Mouse (Mus musculus) neural tube, embryonic 13.5 days (tissue): ENCODE measurements around the gene Abcc10. TPM values are rescaled to one million over a fixed set of nuclear protein-coding genes. Genes with fewer than 3 reads are reported as not detected.

Source experiments
- ATAC-seq: fragments of 200-750 bp; cut with Nextera tagmentation; 2 replicates; pipeline ENCODE4 v1.8.0; 2017; ENCODE audit warnings: low read depth, mild to moderate bottlenecking, moderate TSS enrichment, moderate library complexity
- H3K27ac ChIP-seq: fragments of 300-500 bp; sonication (generic); replicated peaks from 2 replicates; pipeline ENCODE4 v1.5.1; 2015; ENCODE audit warnings: moderate library complexity, mild to moderate bottlenecking, inconsistent platforms
- H3K27me3 ChIP-seq: fragments of 300-500 bp; sonication (generic); 2 replicates; pipeline ENCODE4 v1.6.1; 2015; ENCODE audit warnings: mild to moderate bottlenecking, inconsistent platforms
- H3K36me3 ChIP-seq: fragments of 300-500 bp; sonication (generic); 2 replicates; pipeline ENCODE4 v1.6.1; 2015; ENCODE audit warnings: mild to moderate bottlenecking, inconsistent platforms
- H3K4me1 ChIP-seq: fragments of 300-500 bp; sonication (generic); replicated peaks from 2 replicates; pipeline ENCODE4 v1.6.1; 2015; ENCODE audit warnings: inconsistent platforms
- H3K4me2 ChIP-seq: fragments of 300-500 bp; sonication (generic); 2 replicates; pipeline ENCODE4 v1.6.1; 2015; ENCODE audit warnings: inconsistent platforms, mild to moderate bottlenecking, moderate library complexity
- H3K4me3 ChIP-seq: fragments of 300-500 bp; sonication (generic); 2 replicates; pipeline ENCODE4 v1.5.1; 2015; ENCODE audit warnings: mild to moderate bottlenecking, inconsistent platforms
- H3K9ac ChIP-seq: fragments of 300-500 bp; sonication (generic); 2 replicates; pipeline ENCODE4 v1.6.1; 2015; ENCODE audit warnings: moderate library complexity, mild to moderate bottlenecking, inconsistent platforms
- H3K9me3 ChIP-seq: fragments of 300-500 bp; sonication (generic); 2 replicates; pipeline ENCODE4 v1.6.1; 2016; ENCODE audit warnings: inconsistent platforms
- WGBS: fragments of 180-500 bp; shearing (Covaris S2); methylation state at CpG from one replicate; pipeline ENCODE4 v1.1.7; 2015; 5-methylcytosine and 5-hydroxymethylcytosine counted together
- polyA plus RNA-seq: library from polyadenylated mRNA; unstranded; fragments of >200 nt; fragmentation: Nextera tagmentation; extraction: Ambion mirVana; gene quantifications from 2 replicates; pipeline ENCODE4 v1.2.1, GENCODE M21; 2015

Gene Abcc10
- polyA plus RNA-seq, 1 experiment from 2014 or later: 9.2 TPM

DNA sequence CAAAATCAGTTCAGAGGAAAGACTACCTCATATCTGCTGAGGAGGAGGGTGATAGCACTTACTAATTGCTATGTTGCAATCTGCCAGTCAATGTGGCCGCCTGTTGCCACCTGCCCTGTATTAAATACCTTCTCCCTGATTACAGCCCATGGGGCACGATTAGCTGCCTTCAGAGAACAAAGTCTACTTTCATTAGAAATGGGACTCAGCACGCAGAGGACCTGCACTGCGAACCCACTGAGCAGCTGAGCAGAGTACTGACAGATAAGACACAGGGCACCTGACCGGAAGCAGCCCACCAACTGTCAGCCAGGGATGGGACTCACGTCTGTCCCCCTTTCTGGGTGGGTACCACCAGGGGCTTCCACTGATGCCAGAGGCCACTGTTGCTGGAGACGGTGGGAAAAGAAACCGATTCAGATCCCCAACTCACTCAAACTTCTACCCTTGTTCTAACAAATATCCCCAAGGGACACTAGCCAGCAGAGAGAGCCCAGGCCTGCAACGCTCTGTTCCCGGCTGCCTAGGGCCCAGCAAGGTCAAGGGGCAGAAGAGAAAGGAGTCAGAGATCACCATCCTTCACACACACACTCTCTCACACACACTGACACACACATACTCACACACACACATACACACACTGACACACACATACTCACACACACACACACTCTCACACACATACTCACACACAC lies 60.0 kb downstream of the Abcc10 start:
- H3K4me2 ChIP-seq: no peak overlapping the region
- peaks cover 44% of the 10 kb centered on the region for H3K36me3 ChIP-seq
- 83% methylated on average over 10 of the region's 10 CpGs for WGBS
- no peaks in the 10 kb centered on the region for H3K9me3 ChIP-seq
- no peak overlapping the region for H3K9ac ChIP-seq
- H3K4me3 ChIP-seq: no peak overlapping the region
- H3K27ac ChIP-seq: no peak overlapping the region
- H3K27me3 ChIP-seq: no peaks in the 10 kb centered on the region
- H3K4me1 ChIP-seq: no peaks in the 10 kb centered on the region
- no peak for ATAC-seq

DNA sequence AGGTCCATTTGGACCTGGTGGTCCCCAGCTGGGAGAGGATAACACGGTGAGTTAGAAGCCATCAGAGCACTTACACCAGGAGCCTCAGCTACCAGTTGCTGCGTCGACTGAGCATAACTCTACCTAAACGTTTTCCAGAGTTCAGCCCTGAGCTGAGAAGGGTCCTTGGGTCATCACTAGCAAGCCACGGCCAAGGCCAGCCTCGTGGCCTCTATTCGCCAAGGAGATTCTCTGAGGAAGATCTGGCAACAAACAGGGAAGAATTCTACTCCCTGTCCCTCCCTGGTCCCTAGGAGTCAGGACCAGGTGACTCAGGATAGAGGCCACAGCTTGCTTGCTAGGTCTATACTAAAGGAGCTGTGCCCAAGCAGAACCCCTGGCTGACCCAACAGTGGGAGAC lies 60.6 kb downstream of the Abcc10 start:
- no peaks in the 10 kb centered on the region for H3K27me3 ChIP-seq
- no peak overlapping the region for H3K9ac ChIP-seq
- ATAC-seq: no peak
- 82% methylated on average over 7 of the region's 7 CpGs for WGBS
- H3K9me3 ChIP-seq: no peaks in the 10 kb centered on the region
- H3K27ac ChIP-seq: no peak overlapping the region
- H3K36me3 ChIP-seq: peaks cover 50% of the 10 kb centered on the region
- H3K4me1 ChIP-seq: no peaks in the 10 kb centered on the region
- no peak overlapping the region for H3K4me3 ChIP-seq
- H3K4me2 ChIP-seq: no peak overlapping the region

DNA sequence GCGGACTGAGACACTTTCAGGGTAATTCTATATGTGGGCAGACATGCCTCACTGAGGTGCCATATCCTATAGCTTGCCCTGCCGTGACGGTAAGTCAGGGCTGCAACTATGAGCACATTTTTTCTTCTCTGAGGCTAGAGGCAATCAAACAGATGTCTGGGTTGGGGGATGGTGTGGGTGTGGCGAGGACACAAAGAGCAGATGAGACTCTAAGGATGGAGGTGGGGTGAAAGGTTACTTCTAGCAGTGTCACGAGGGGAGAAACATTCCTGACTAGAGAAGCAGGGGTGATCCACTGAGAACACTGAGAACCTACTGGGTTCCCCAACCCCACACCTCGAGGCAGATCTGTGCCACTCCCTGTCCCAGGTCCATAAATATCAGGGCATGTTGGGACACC lies 61.2 kb downstream of the Abcc10 start:
- peaks cover 56% of the 10 kb centered on the region for H3K36me3 ChIP-seq
- no peak overlapping the region for H3K4me3 ChIP-seq
- no peak overlapping the region for H3K9ac ChIP-seq
- H3K27me3 ChIP-seq: no peaks in the 10 kb centered on the region
- no peak overlapping the region for H3K27ac ChIP-seq
- H3K4me2 ChIP-seq: no peak overlapping the region
- 62% methylated on average over 6 of the region's 6 CpGs for WGBS
- no peaks in the 10 kb centered on the region for H3K9me3 ChIP-seq
- no peaks in the 10 kb centered on the region for H3K4me1 ChIP-seq
- no peak for ATAC-seq

DNA sequence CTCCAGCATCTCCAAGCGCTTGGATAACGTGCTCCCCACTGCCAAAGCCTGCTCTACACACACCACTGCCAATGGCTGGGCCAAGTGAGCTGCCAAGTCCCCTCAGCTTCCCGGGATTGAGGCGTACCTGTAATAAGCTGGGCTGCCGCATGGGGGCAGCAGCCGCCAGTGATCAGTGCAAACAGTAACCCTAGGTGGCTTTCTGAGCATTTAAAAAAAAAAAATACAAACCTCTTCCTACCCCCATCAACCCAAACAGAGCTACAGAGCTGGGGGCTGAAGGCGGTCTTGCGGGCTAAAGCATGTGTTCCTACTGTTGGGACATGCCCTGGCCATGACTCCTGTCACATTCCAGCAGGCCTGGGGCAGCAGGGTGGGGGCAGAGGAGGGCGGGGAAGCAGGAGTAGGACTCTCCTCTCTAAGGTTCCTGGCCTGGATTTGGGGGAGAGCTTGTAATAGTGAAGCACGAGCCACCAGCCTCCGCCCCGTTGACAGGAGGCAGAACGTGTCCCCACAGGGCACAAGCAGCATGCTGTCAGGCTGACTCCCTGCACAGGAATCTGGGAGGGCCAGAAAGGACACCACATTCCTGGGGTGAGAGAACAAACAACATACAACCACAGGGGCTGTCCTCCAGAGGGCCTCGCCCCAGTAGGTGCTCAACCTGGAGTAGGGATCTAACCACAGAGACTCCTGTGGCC lies 62.1 kb downstream of the Abcc10 start:
- H3K9me3 ChIP-seq: no peaks in the 10 kb centered on the region
- H3K9ac ChIP-seq: no peak overlapping the region
- H3K27me3 ChIP-seq: no peaks in the 10 kb centered on the region
- no peaks in the 10 kb centered on the region for H3K4me1 ChIP-seq
- WGBS: 34% methylated on average over 14 of the region's 14 CpGs
- peaks cover 65% of the 10 kb centered on the region for H3K36me3 ChIP-seq
- H3K4me3 ChIP-seq: no peak overlapping the region
- peak; percentile 49 for ATAC-seq
- H3K27ac ChIP-seq: no peak overlapping the region
- H3K4me2 ChIP-seq: no peak overlapping the region

DNA sequence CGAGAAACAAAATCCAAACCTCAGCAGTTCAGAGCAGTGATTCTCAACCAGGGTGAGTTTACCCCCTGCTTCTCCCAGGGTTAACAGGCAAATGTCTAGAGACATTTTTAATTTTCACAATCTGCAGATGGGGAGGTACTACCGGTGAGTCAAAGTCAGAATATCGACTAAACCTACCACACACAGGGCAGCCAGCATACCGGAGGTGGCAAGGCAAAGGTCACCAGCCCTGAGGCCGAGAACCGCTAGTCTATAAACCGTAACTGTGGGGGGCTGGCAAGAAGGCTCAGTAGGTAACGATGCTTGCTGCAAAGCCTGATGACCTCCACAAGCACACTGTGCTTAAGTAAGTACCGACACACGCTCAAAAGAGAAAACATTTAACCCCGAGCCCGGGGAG lies 62.6 kb downstream of the Abcc10 start:
- H3K36me3 ChIP-seq: peaks cover 68% of the 10 kb centered on the region
- H3K4me1 ChIP-seq: no peaks in the 10 kb centered on the region
- no peak overlapping the region for H3K27ac ChIP-seq
- H3K9ac ChIP-seq: no peak overlapping the region
- no peak overlapping the region for H3K4me3 ChIP-seq
- 88% methylated on average over 12 of the region's 12 CpGs for WGBS
- no peaks in the 10 kb centered on the region for H3K27me3 ChIP-seq
- no peak overlapping the region for H3K4me2 ChIP-seq
- no peaks in the 10 kb centered on the region for H3K9me3 ChIP-seq
- no peak for ATAC-seq

DNA sequence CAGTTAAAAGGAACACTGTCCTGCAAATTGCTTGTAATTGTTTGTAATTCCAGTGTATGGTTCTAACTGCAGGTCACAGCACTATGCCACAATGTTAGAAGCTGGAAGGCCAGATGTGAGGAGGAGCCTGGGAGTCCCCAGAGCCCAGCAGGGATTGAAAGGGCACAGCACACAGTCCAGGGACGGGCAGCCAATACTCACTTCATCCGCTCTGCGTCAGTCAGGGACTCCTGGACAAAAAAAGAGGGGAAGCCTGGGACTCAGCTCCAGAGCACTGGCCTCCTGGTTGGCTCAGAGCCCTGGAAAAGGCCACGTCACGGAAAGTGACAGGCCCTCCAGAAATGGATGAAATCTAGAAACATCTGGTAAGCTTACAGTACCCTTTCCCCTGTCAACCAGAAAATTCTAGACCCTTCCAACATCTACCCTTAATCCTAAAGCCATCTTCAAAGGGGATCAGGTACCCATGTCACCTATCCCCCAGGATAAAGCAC lies 65.9 kb downstream of the Abcc10 start:
- ATAC-seq: no peak
- Histone ChIP-seq H3K36me3 (peaks cover 85% of the 10 kb centered on the region), H3K9ac (0 out of 2 replicates have a peak overlapping the region, but pooled peaks have one; percentile 3), H3K27me3 (no peaks in the 10 kb centered on the region), H3K9me3 (no peaks in the 10 kb centered on the region), H3K4me3 (no peak overlapping the region), H3K4me2 (no peak overlapping the region), H3K4me1 (no peaks in the 10 kb centered on the region), H3K27ac (no peak overlapping the region)
- WGBS: 76% methylated on average over 5 of the region's 5 CpGs

DNA sequence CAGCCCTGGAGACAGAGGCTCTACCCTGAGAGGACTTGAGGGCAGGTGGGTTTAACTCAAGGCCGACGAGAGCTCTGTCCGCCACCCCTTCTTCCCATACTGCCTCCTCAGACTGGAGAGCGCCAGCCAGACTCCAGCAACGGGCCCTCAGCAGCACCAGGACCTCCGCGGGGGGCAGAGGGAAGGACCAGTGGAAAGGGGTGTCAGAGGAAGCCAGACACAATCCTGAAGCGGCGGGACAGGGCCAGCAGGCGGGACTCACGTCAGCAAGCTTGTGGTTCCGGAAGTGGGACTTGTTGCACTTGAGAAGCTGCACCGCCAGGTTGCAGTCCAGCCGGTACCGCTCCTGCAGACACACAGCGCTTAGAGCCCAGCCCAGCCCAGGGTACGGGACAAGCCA lies 68.5 kb downstream of the Abcc10 start:
- Histone ChIP-seq H3K9me3 (no peaks in the 10 kb centered on the region), H3K4me1 (peaks cover 9% of the 10 kb centered on the region), H3K27ac (no peak overlapping the region), H3K9ac (no peak overlapping the region), H3K36me3 (peaks cover 84% of the 10 kb centered on the region), H3K4me3 (no peak overlapping the region), H3K27me3 (peaks cover 7% of the 10 kb centered on the region), H3K4me2 (no peak overlapping the region)
- WGBS: 93% methylated on average over 17 of the region's 17 CpGs
- ATAC-seq: no peak

DNA sequence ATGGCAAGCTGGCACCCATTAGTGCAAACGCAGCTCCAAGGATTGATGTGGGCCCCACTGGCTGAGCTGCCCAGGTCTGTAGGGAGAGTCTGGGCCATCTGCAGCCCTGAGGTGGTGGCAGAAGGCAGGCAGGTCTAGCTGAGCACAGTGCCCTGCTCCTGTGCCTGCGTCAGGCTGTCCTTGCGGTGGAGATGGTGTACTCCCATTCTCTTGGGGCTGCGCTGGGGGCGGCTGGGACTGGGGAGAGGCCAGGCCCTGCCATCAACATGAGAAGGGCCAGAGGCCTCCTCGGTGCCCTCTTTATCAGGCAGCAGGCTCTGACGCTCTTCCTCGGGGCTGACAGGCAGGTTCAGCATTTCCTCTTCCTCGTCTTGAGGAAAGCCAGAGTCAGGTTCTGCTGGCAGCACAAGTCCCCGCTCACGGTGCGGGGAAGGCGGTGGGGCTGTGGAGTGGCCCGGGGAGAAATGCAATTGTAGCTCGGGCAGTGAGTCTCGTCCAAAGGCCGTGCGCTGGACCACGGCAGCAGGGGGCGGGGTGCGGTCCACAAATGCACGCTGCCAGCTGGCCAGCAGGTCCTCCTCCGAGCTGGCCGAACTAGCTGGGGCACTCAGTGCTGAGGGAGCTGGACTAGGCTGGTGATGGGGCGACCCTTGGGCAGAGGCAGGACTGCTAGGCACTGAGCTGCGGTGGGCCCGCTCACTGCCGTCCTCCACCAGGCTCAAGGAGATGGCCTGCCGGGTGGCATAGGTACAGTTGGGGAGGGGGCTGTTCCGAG lies 69.7 kb downstream of the Abcc10 start:
- H3K36me3 ChIP-seq: peaks cover 72% of the 10 kb centered on the region
- no peak for ATAC-seq
- WGBS: 90% methylated on average over 30 of the region's 30 CpGs

DNA sequence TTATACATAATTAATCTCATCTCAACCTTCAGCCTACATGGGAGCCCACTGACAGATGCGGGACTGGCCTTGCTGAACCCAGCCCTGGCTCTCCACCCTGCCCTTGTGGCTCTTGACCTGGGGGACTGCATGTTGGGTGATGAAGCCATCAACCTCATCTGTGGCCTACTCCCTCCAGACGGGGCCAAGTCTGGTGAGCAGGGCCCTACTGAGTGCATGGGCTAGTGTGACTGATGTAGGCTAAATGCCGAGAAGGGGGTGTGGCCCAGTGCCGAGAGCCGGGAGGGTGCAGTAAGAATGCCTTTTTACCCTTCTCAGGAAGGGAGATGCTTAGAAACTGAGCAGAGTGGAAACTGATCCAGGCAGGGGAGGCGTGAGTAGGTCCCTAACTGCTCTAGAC lies 73.0 kb downstream of the Abcc10 start:
- WGBS: 33% methylated on average over 6 of the region's 6 CpGs
- peak overlapping the region; percentile 86 for H3K9ac ChIP-seq
- peaks cover 62% of the 10 kb centered on the region for H3K36me3 ChIP-seq

More for the DNA sequence above, 69.7 kb downstream of the Abcc10 start:
- Histone ChIP-seq H3K4me2 (no peak overlapping the region), H3K4me3 (no peak overlapping the region), H3K4me1 (peaks cover 17% of the 10 kb centered on the region), H3K27me3 (peaks cover 7% of the 10 kb centered on the region), H3K9ac (no peak overlapping the region; the same call in 1 of the 2 replicates), H3K9me3 (no peaks in the 10 kb centered on the region), H3K27ac (no peak overlapping the region)

DNA sequence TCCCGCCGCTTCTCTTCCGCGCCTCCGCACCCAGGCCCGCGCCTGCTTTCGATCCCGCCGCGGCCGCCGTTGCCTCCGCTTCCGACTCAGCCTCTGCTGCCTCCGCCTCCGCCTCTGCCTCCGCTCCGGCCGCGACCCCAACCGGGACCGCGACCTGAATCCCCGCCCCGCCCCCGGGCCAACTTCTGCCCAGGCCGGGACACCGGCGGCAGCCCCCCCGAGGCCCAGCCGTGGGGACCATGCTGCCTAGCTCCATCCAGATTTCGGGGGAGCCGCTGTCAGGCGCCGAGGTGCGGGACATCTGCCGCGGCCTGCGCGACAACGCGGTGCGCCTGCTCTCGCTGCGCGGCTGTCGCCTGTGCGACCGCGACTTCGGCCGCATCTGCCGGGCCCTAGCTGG lies 74.0 kb downstream of the Abcc10 start:
- peaks cover 62% of the 10 kb centered on the region for H3K36me3 ChIP-seq
- 1% methylated on average over 52 of the region's 54 CpGs for WGBS
- ATAC-seq: peak; percentile 61

More for the DNA sequence above, 73.0 kb downstream of the Abcc10 start:
- peaks cover 7% of the 10 kb centered on the region for H3K27me3 ChIP-seq
- no peak for ATAC-seq
- no peak overlapping the region for H3K27ac ChIP-seq
- H3K9me3 ChIP-seq: no peaks in the 10 kb centered on the region
- peak overlapping the region; percentile 98 for H3K4me2 ChIP-seq
- peak overlapping the region; percentile 77 for H3K4me3 ChIP-seq
- H3K4me1 ChIP-seq: peaks cover 27% of the 10 kb centered on the region

DNA sequence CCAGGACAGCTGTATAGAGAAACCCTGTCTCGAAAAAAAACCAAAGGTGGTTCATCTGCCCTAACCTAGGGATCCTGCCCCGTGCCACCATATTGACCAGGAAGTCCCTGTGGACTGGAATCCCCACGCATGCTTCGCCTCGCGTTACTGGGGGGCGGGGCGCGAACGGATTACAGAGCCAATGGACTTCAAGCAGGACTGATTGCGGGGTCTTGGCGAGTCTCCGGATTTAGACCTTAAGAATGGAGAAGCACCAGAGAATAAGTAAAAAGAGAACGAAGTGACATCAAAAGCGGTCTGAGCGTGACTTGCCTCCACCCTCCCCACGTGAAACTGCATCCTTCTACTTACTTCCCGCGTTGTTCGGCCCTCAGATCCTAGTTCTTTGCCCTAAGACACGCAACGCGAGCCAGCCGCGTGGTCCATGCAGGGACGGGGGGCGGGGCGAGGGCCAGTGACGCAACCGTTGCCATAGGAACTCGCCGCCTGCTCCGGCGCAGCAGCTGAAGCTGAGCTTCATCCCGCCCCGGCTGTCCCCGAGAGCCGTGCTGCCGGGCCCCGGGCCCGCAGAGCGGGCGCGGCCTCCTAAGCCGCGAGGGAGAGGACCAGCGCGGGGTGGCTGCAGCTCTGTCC lies 74.6 kb downstream of the Abcc10 start, which contains the start of gene Lrrc73:
Gene Lrrc73, plus strand, starts transcription at position 80 of the 633 bp plus-strand sequence.
- Histone ChIP-seq H3K27me3 (peaks cover 7% of the 10 kb centered on the region), H3K9ac (peak within 1 kb of the TSS; percentile 86), H3K4me3 (peak within 1 kb of the TSS; percentile 77), H3K9me3 (no peaks in the 10 kb centered on the region), H3K4me2 (peak within 1 kb of the TSS; percentile 98), H3K27ac (peak within 1 kb of the TSS; percentile 81), H3K36me3 (peaks cover 57% of the 10 kb centered on the region), H3K4me1 (peaks cover 43% of the 10 kb centered on the region)
- peak; percentile 92 for ATAC-seq
- 2% methylated on average over 48 of the region's 48 CpGs for whole genome bisulfite sequencing

More for the DNA sequence above, 74.0 kb downstream of the Abcc10 start:
- H3K27ac ChIP-seq: peak overlapping the region; percentile 81
- peak overlapping the region; percentile 86 for H3K9ac ChIP-seq
- peak overlapping the region; percentile 77 for H3K4me3 ChIP-seq
- H3K4me1 ChIP-seq: peaks cover 38% of the 10 kb centered on the region
- H3K4me2 ChIP-seq: peak overlapping the region; percentile 98
- peaks cover 7% of the 10 kb centered on the region for H3K27me3 ChIP-seq
- H3K9me3 ChIP-seq: no peaks in the 10 kb centered on the region
